Mouse (Mus musculus) cerebellum, adult 2 months (tissue): ENCODE results near the gene Msrb1.

Experiments used
- CTCF ChIP-seq: fragments of 200-500 bp; IDR thresholded peaks from 2 replicates; pipeline ENCODE4 v1.5.1; 2011; ENCODE audit warnings: low read depth, mild to moderate bottlenecking, control low read depth, low read length, moderate library complexity, borderline replicate concordance; ENCODE audit not compliant: insufficient read depth
- POLR2A ChIP-seq: fragments of 200-500 bp; IDR thresholded peaks from 2 replicates; pipeline ENCODE4 v1.6.1; 2011; ENCODE audit warnings: low read length, control low read depth, borderline replicate concordance; ENCODE audit not compliant: insufficient read depth

DNA sequence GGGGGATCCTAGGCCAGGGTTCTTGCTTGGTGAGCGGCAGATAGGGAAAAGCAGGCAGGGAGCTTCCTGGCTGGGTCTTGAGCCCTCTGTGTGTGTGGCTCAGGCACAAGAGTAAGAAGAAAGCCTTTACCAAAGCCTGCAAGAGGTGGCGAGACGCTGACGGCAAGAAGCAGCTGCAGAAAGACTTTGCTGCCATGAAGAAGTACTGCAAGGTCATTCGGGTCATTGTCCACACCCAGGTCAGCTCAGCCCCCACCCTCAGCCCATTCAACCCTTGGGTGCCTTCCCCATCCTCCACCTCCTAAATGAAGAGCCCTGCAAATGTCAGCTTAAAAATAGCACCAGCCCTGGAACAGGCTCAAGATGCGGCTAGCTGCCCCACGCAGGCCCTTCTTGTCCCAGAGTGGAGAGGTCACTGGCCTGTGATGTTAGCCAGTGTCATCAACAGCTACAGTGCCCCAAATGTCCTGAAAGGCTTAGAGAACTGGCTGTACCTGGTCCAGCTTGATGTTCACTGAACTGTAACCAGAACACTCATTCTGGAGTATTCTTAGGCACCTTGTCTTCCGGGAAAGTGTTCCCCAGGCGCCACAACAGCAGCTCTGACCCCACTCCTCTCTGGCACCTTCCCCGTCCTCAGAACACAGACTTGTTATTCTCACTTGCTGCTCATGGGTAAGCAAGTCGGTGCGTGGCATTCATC, 4.1 kb upstream of the Msrb1 start:
- TF ChIP-seq CTCF (no peak), POLR2A (no peak)
